Mouse (Mus musculus): Measurements from ENCODE around the gene Snx11. TPM values are rescaled to one million over a fixed set of nuclear protein-coding genes. Genes with fewer than 3 reads are reported as not detected.

The Snx11 gene
- total RNA-seq, 1 experiment from 2014 or later: 23.4 TPM

- no peak for DNase-seq
Measured at GRCm38 (mm10) chr11:96764511-96765350, 12.6 kb downstream of the Snx11 start.

- peak; percentile 56 for DNase-seq
Measured at GRCm38 (mm10) chr11:96762742-96763470, 14.5 kb downstream of the Snx11 start.

- no peak for DNase-seq
Measured at GRCm38 (mm10) chr11:96761984-96762383, 15.4 kb downstream of the Snx11 start.

GRCm38 (mm10) chr11:96760042-96760441, 17.3 kb downstream of the Snx11 start:
- peak; percentile 68 for DNase-seq

GRCm38 (mm10) chr11:96758402-96758801, 19.0 kb downstream of the Snx11 start:
- no peak for DNase-seq

- DNase-seq: no peak
Measured at GRCm38 (mm10) chr11:96757421-96757820, 19.9 kb downstream of the Snx11 start.

GRCm38 (mm10) chr11:96755298-96755697, 22.1 kb downstream of the Snx11 start:
- DNase-seq: no peak

DNA sequence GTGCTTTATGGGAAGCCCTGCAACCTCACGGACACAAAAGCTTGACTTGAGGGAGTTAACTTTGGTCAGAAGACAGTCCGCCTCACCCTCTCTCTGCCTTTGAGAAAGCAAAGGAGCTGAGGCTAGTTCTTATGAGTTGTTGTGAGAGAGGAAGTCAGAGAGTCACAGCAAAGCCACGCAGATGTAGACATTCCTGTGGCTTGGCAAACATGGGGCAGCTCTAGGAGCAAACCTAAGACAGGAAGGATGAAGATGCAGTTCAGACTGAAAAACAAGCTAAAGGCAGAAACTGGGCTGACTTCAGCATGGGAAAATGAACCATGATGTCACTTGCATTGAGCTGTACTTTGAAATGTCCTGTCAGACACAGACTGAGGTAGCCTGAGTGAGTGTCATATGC, 29.8 kb downstream of the Snx11 start:
- no peak for DNase-seq

DNA sequence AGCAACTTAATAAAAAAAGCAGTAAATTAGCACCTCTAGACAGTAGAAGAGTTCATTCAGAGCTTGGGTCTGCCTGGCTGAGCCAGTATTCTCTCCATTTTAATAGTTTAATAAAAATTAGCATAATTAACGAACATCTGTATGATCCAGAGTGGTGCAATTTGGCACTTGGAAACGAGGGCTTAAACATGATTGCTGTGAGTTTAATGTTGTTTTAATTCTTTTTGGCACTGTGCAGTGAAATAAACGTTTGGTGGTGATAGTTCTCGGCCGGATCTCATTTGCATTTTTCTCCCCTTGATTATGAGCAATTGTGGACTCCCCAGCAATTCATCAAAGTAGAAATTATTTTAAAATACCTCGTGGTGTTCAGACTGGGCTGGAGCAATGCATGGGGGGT, 30.7 kb downstream of the Snx11 start:
- DNase-seq: no peak

DNA sequence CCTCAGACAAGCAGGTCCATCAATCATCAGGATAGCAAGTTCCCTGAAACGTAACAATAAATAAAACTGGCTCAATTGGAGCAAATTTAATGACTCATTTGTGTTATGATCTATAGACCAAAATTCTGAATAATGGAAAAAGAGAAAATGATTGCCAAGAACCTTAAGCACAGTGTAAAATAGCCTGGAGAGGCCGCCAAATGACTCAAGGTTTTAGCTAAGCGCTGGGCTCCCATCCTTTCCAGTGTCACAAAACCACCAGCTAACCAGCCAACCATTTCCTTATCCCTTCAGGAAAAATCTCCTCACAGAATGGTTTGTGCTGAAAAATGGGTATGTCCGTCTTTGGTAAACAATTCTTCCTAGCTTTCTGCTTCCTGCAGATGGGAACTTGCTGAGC, 33.5 kb downstream of the Snx11 start:
- no peak for DNase-seq

DNA sequence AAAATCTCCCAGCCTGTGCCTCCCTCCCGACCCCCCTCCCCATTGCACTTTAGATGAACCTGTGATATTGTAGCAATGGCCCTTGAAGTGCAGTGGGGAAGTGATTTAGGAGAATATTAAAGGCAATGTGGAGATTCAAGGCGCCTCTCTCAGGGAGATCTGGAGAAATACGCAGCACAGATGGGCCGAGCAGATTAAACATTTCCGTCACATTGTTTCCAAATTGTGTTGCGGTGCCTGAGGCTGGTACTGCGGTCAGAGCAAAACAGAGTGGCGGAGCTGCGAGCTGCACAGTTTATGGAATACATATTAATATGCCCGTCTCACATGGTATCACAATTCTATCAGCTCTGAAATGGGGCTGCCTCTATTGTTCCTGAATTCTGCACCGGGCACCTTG, 34.4 kb downstream of the Snx11 start:
- DNase-seq: no peak

DNA sequence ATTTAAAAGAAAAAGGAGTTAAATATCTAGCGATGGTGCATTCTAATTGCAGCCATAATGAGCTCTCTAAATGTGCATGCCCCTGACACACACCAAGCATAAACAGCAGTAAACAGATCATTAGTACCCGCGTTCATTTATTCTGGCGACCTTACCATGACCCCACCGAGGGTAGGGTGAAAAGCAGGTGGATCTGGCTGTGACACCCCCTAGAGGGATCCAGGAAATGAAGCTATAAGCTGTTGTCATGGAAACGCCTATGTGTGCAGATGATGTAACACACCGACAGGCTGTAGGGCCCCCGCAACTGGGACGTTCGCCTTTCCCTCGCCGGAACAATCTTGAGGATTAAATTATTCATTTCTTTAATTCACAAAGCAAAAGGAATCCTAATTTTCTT, 35.4 kb downstream of the Snx11 start:
- DNase-seq: no peak

GRCm38 (mm10) chr11:96740796-96741195, 36.6 kb downstream of the Snx11 start:
- no peak for DNase-seq

GRCm38 (mm10) chr11:96737673-96738471, 39.5 kb downstream of the Snx11 start:
- no peak for DNase-seq

- no peak for DNase-seq
Measured at GRCm38 (mm10) chr11:96736361-96736760, 41.0 kb downstream of the Snx11 start.

DNA sequence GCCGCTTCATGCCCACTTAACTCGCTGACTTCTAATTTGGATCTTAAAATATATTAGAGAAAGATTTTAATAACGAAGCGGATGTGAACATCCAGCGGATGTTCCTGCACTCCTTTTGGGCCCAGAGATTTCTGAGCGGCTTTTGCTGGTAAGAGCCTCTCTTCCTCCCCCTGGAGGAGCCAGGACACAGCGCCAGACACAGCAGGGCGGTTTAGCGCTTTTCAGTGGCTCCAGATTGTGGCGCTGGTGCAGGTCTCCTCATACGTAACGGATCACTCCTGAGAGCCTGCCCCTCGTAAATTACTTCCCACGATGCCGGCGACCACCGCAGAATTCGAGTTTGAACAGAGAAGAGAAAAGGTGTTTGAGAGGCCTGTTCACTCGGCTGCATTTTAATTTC, 41.5 kb downstream of the Snx11 start:
- peak; percentile 77 for DNase-seq

- DNase-seq: no peak
Measured at GRCm38 (mm10) chr11:96732657-96733056, 44.7 kb downstream of the Snx11 start.

GRCm38 (mm10) chr11:96730327-96730726, 47.0 kb downstream of the Snx11 start:
- no peak for DNase-seq

GRCm38 (mm10) chr11:96729462-96729861, 47.9 kb downstream of the Snx11 start:
- DNase-seq: no peak

- no peak for DNase-seq
Measured at GRCm38 (mm10) chr11:96728577-96728976, 48.8 kb downstream of the Snx11 start.

GRCm38 (mm10) chr11:96725833-96726232, 51.5 kb downstream of the Snx11 start:
- no peak for DNase-seq

- no peak for DNase-seq
Measured at GRCm38 (mm10) chr11:96718609-96719008, 58.8 kb downstream of the Snx11 start.
